Mouse (Mus musculus): ENCODE data around the gene Ssmem1.

- TF ChIP-seq CTCF (IDR thresholded peaks at IDR 0.05; ENCODE audit: low read depth) (peak; percentile 56), EP300 (IDR thresholded peaks at IDR 0.05; ENCODE audit: low read depth) (no peak)
These were observed 41.0 kb upstream of the Ssmem1 start for GRCm38 (mm10) chr6:30468684-30469083.

Measured in liver, postnatal 0 days (tissue).